Mouse (Mus musculus): Measurements from ENCODE around the gene Dph1.

Dph1 gene

DNA sequence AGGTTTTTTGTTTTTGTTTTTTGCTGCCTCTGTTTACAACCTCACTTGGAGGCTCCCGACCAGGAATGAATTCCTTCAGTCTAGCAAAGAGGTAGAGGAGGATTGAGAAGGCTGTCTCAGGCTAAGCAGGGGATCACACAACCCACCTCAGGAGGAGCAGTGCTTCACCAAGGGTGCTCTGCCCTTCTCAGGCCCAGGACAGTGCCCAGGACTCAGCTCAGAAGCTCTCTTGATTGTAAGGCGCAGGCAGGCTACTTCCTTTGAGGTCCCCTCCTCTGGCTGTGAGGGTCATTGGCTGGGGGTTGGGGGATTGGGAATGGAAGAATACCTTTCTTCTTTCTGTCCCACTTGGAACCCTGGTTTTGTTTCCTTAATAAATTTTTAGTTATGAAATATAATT is 27.0 kb downstream of the Dph1 start:
- Histone ChIP-seq H3K27me3 (ENCODE audit: control insufficient read depth, insufficient read depth, low read length, poor library complexity, severe bottlenecking) (0 out of 2 replicates have a peak, but pooled peaks cover 3% of the 10 kb centered on the region), H3K36me3 (ENCODE audit: control insufficient read depth, insufficient read depth, low read length, poor library complexity, severe bottlenecking) (peaks cover 4% of the 10 kb centered on the region; the same call in 1 of the 2 replicates)
- no peak for DNase-seq (ENCODE audit: low read depth, low spot score)

GRCm38 (mm10) chr11:75163379-75163778 is 27.7 kb downstream of the Dph1 start:
- DNase-seq (ENCODE audit: low read depth, low spot score) = no peak
- Histone ChIP-seq H3K27me3 (ENCODE audit: control insufficient read depth, insufficient read depth, low read length, poor library complexity, severe bottlenecking) (0 out of 2 replicates have a peak, but pooled peaks cover 3% of the 10 kb centered on the region), H3K36me3 (ENCODE audit: control insufficient read depth, insufficient read depth, low read length, poor library complexity, severe bottlenecking) (peaks cover 4% of the 10 kb centered on the region; the same call in 1 of the 2 replicates)

DNA sequence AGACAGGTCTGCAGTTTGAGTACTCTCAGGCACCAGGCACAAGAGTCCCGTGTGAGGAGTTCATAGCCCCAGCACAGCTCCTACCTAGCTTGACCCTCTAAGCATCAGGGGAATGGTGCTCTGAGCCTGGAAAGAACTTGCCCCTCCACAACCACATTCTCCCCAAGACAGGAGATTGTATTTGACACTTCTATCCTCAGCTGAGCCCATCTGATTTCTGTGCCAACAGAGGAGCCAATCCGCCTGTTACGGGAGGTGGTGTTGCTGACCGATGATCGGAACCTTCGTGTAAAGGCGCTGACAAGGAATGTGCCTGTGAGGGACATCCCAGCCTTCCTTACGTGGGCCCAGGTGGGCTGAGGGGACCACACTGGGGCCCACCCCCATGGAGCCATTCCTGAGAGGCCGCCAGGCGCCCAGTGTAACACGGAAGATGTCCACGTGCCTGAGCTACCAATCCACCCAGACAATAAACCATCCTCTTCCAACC is 28.4 kb downstream of the Dph1 start:
- Histone ChIP-seq H3K36me3 (ENCODE audit: control insufficient read depth, insufficient read depth, low read length, poor library complexity, severe bottlenecking) (peaks cover 4% of the 10 kb centered on the region; the same call in 1 of the 2 replicates), H3K27me3 (ENCODE audit: control insufficient read depth, insufficient read depth, low read length, poor library complexity, severe bottlenecking) (0 out of 2 replicates have a peak, but pooled peaks cover 3% of the 10 kb centered on the region)
- DNase-seq (ENCODE audit: low read depth, low spot score) = no peak

DNA sequence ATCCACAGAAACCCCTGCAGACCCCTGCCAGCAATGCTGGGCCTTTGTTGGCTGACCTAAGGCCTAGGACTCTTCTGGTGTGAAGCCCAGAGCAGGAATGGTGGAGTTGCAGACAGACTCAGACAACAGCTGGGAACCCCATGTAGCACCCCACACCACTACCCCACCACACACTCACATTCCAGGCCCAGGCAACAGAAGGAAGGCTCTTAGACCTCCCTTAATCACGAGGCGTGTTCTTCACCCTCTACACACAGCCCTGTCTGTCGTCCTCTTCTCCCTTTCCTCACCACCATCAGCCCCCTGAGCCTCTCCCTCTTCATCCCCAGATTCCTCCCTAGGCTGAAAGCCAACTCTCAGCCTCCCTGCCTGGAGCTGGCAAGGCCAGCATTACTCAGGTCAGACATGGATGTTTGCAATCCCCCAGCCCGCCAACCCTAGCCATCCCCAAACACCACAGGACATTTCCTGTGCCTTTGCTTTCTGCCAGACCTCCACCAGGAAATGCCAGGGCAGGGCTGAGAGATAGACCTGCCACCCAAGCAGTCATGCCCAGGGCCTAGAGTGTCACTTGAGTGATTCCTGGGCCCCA is 29.5 kb downstream of the Dph1 start:
- DNase-seq (ENCODE audit: low read depth, low spot score) = no peak
- H3K27me3 ChIP-seq (ENCODE audit: control insufficient read depth, insufficient read depth, low read length, poor library complexity, severe bottlenecking) = 0 out of 2 replicates have a peak, but pooled peaks cover 3% of the 10 kb centered on the region
- H3K36me3 ChIP-seq (ENCODE audit: control insufficient read depth, insufficient read depth, low read length, poor library complexity, severe bottlenecking) = peaks cover 4% of the 10 kb centered on the region; the same call in 1 of the 2 replicates

GRCm38 (mm10) chr11:75160954-75161353 is 30.1 kb downstream of the Dph1 start:
- peaks cover 4% of the 10 kb centered on the region; the same call in 1 of the 2 replicates for H3K36me3 ChIP-seq (ENCODE audit: control insufficient read depth, insufficient read depth, low read length, poor library complexity, severe bottlenecking)
- no peak for DNase-seq (ENCODE audit: low read depth, low spot score)
- 0 out of 2 replicates have a peak, but pooled peaks cover under 1% of the 10 kb centered on the region for H3K27me3 ChIP-seq (ENCODE audit: control insufficient read depth, insufficient read depth, low read length, poor library complexity, severe bottlenecking)

DNA sequence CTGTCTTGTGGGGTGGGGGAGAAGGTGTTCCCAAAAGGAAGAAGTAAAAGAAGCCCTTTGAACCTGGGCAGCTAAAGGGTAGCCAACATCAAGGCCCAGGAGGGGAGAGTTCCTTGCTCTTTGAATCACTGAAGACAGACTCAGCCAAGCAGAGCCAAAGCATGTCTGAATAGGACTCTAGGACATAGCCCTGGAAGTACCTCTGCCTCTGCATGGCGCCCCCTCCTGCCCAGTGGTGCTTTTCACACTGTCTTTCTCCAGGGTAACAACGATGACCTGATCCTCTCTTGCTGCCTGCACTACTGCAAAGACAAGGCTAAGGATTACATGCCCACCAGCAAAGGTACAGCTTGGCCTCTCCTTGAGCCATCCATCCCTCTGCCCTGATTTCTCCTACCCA is 31.5 kb downstream of the Dph1 start:
- DNase-seq (ENCODE audit: low read depth, low spot score) = peak; percentile 32

GRCm38 (mm10) chr11:75158432-75158831 is 32.6 kb downstream of the Dph1 start:
- DNase-seq (ENCODE audit: low read depth, low spot score) = no peak
- Histone ChIP-seq H3K36me3 (ENCODE audit: control insufficient read depth, insufficient read depth, low read length, poor library complexity, severe bottlenecking) (peaks cover 3% of the 10 kb centered on the region; the same call in 1 of the 2 replicates), H3K27me3 (ENCODE audit: control insufficient read depth, insufficient read depth, low read length, poor library complexity, severe bottlenecking) (no peaks in the 10 kb centered on the region)

More for the DNA sequence above, 31.5 kb downstream of the Dph1 start:
- no peaks in the 10 kb centered on the region for H3K27me3 ChIP-seq (ENCODE audit: control insufficient read depth, insufficient read depth, low read length, poor library complexity, severe bottlenecking)
- H3K36me3 ChIP-seq (ENCODE audit: control insufficient read depth, insufficient read depth, low read length, poor library complexity, severe bottlenecking) = peaks cover 4% of the 10 kb centered on the region; the same call in 1 of the 2 replicates

DNA sequence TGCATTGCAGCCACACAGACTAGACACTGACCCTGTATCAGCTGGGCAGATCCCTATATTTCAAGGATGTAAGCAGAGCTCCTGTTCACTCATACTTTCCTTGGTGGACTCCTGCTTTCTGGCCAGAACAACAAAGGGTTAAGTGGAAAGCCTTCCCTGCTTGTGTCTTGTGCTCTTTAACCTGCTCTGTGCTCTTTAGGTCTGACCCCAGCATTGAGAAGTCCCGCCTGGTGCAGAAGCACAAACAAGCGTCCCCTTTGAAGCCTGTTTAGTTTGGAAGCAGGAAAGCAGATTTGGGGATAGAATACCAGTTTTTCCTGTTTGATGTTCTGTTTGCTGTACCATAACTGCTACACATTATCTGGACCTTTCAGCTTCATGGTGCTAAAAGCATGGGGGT is 33.1 kb downstream of the Dph1 start:
- peaks cover under 1% of the 10 kb centered on the region; the same call in 1 of the 2 replicates for H3K36me3 ChIP-seq (ENCODE audit: control insufficient read depth, insufficient read depth, low read length, poor library complexity, severe bottlenecking)
- no peaks in the 10 kb centered on the region for H3K27me3 ChIP-seq (ENCODE audit: control insufficient read depth, insufficient read depth, low read length, poor library complexity, severe bottlenecking)
- no peak for DNase-seq (ENCODE audit: low read depth, low spot score)

DNA sequence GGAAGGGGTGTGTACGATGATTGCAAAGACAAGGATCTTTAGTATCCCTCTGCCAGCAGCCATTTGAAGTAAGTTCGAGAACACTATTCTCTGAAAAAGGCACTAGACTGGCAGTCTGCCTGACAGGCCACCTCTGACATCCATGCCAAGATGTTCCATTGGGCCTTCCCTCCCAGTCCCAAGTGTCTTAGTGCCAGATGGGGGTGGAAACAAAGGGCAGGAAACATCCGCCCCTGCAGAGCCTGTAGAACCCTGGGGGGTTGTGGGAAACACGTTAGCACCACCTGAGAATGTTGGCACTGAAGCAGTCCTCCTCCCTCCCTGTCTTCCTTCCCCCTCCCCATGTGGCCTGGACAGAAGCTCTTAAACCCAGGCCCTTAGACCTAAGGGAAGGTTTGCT is 34.0 kb downstream of the Dph1 start:
- H3K36me3 ChIP-seq (ENCODE audit: control insufficient read depth, insufficient read depth, low read length, poor library complexity, severe bottlenecking) = no peaks in the 10 kb centered on the region; the same call in 1 of the 2 replicates
- no peak for DNase-seq (ENCODE audit: low read depth, low spot score)
- no peaks in the 10 kb centered on the region for H3K27me3 ChIP-seq (ENCODE audit: control insufficient read depth, insufficient read depth, low read length, poor library complexity, severe bottlenecking)

- Histone ChIP-seq H3K27me3 (ENCODE audit: control insufficient read depth, insufficient read depth, low read length, poor library complexity, severe bottlenecking) (no peaks in the 10 kb centered on the region), H3K36me3 (ENCODE audit: control insufficient read depth, insufficient read depth, low read length, poor library complexity, severe bottlenecking) (no peaks in the 10 kb centered on the region; the same call in 1 of the 2 replicates)
- no peak for DNase-seq (ENCODE audit: low read depth, low spot score)
These were observed 34.6 kb downstream of the Dph1 start for GRCm38 (mm10) chr11:75156416-75156815.

DNA sequence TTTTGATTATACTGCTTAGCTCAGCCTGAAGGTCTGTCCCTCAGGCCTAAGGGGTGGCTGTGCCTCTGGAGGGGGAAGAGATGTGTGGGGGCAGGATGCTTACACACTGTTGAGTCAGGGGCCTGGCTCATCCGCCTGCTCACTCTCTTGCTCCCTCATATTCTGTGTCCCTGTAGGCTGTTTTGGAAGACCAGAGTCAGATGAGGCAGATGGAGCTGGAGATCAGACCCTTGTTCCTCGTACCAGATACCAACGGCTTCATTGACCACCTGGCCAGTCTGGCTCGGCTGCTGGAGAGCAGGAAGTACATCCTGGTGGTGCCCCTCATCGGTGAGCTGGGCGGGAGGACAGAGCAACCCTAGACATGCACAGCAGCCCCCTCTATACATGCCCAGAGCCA is 35.1 kb downstream of the Dph1 start:
- H3K36me3 ChIP-seq (ENCODE audit: control insufficient read depth, insufficient read depth, low read length, poor library complexity, severe bottlenecking) = no peaks in the 10 kb centered on the region; the same call in 1 of the 2 replicates
- no peaks in the 10 kb centered on the region for H3K27me3 ChIP-seq (ENCODE audit: control insufficient read depth, insufficient read depth, low read length, poor library complexity, severe bottlenecking)
- no peak for DNase-seq (ENCODE audit: low read depth, low spot score)

DNA sequence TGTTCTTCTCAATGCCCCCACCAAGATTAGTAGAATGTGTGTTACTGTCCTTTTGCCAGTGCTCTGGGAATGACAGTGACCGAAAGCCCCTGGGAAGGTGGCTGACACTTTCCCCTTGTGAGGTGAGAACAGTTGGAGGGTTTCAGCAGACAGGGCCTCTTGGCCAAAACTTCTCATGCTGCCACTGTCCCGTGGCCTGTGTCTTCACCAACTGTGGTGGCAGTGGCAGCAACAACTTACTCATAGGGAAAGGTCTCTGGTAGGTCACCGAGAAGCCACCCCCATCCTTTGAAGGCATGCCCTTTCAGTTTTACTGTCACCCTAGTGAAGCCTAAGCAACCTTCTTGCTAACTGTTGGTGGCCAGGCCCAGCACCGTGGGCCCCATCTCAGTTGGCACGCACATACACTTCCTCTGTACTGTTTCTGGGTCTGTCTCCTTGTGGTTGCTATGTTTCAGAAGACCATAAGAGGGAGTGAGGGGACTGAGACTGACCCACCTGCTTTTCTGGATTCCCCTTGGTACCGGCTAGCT is 36.9 kb downstream of the Dph1 start:
- peak; percentile 37 for DNase-seq (ENCODE audit: low read depth, low spot score)
- Histone ChIP-seq H3K27me3 (ENCODE audit: control insufficient read depth, insufficient read depth, low read length, poor library complexity, severe bottlenecking) (no peaks in the 10 kb centered on the region), H3K36me3 (ENCODE audit: control insufficient read depth, insufficient read depth, low read length, poor library complexity, severe bottlenecking) (peaks cover 2% of the 10 kb centered on the region)

DNA sequence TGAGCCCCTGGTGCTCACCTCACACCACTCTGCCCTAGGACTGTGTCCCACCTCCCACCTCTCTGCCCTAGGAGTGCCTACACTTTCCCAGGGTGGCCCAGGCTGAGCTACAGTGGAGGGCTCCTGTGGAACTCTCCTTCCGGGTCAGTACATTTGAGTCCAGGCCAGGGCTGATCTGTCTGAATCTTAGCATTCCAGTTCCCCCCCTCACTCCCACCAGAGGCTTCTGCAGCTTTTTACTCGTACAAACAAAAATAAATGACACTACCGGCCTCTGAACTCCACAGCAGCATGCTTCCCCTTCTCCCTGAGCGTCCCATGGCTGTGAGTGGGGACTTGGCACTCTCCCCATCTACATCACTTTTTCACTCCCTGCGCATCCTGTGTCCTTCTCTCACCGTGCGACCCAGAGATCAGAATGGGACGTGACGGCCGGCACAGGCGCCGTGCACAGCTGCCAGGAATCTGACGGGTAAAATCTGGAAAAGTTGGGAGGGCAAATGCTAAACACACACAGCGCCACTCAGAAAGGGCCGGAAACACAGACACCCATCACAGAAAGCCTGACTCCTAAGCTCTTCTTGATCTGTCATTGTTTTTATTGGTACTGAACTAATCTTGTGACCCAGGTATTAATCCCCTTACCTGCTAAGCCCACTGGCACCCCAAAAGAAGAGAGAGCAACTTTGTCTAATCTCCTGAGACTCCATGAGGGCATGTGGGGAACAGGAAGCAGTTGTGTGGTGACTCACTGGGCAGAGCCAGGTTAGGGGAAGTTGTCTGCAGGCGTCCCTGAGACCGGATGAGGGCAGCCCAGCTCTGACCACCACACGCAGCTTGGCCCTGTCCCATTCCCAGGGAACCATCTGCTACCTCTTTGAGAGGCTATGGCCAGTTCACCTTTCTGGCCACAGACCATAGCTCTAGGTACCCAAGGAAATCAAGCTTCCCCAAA is 38.2 kb downstream of the Dph1 start:
- peak; percentile 37 for DNase-seq (ENCODE audit: low read depth, low spot score)
- no peaks in the 10 kb centered on the region for H3K27me3 ChIP-seq (ENCODE audit: control insufficient read depth, insufficient read depth, low read length, poor library complexity, severe bottlenecking)

GRCm38 (mm10) chr11:75150346-75150745 is 40.7 kb downstream of the Dph1 start:
- DNase-seq (ENCODE audit: low read depth, low spot score) = no peak
- no peaks in the 10 kb centered on the region for H3K27me3 ChIP-seq (ENCODE audit: control insufficient read depth, insufficient read depth, low read length, poor library complexity, severe bottlenecking)
- H3K36me3 ChIP-seq (ENCODE audit: control insufficient read depth, insufficient read depth, low read length, poor library complexity, severe bottlenecking) = peaks cover 6% of the 10 kb centered on the region

More for the DNA sequence above, 38.2 kb downstream of the Dph1 start:
- peaks cover 3% of the 10 kb centered on the region for H3K36me3 ChIP-seq (ENCODE audit: control insufficient read depth, insufficient read depth, low read length, poor library complexity, severe bottlenecking)

Data from splenic B cell, adult 2 months (primary cell).